In genomic region chr9:64752575-64752974, GRCm38 (mm10) we compare ENCODE assay signal across 26 mouse cellular contexts.
"Had no signal": no experiment of that assay in that cellular context is flagged by ENCODE, and none has a peak within 500 bp of the region (broad histone marks: within the 10 kb centered on the region; RNA-seq: fewer than 3 reads in every experiment).

No protein-coding gene starts in this region.

- H3K4me2 ChIP-seq: heart, embryonic 11.5 days; heart, embryonic 13.5 days; heart, embryonic 15.5 days; hindbrain, embryonic 12.5 days; hindbrain, embryonic 14.5 days; intestine, embryonic 15.5 days; kidney, embryonic 15.5 days; limb, embryonic 13.5 days; limb, embryonic 15.5 days; liver, embryonic 12.5 days had no signal

- H3K4me1 ChIP-seq: heart, embryonic 13.5 days; heart, embryonic 15.5 days; hindbrain, embryonic 10.5 days; hindbrain, embryonic 12.5 days; intestine, embryonic 15.5 days; kidney, embryonic 15.5 days; limb, embryonic 13.5 days; limb, embryonic 15.5 days; liver, embryonic 12.5 days had no signal

- H3K27me3 ChIP-seq: heart, embryonic 13.5 days; heart, embryonic 15.5 days; hindbrain, embryonic 12.5 days; intestine, embryonic 15.5 days; kidney, embryonic 15.5 days; limb, embryonic 13.5 days; limb, embryonic 15.5 days; liver, embryonic 12.5 days had no signal

- H3K4me3 ChIP-seq: gastrocnemius, adult 2 months; heart, adult 2 months; heart, embryonic 13.5 days; heart, embryonic 15.5 days; hindbrain, embryonic 10.5 days; hindbrain, embryonic 12.5 days; intestine, embryonic 15.5 days; kidney, embryonic 15.5 days; left cerebral cortex, adult 2 months; limb, embryonic 13.5 days; limb, embryonic 15.5 days; liver, embryonic 12.5 days had no signal

- H3K36me3 ChIP-seq: heart, embryonic 13.5 days; heart, embryonic 15.5 days; hindbrain, embryonic 10.5 days; hindbrain, embryonic 12.5 days; intestine, embryonic 15.5 days; kidney, embryonic 15.5 days; limb, embryonic 13.5 days; limb, embryonic 15.5 days; liver, embryonic 12.5 days had no signal

- DNase-seq: gastrocnemius, adult 2 months; gastrocnemius, postnatal 10 days; gastrocnemius, postnatal 25 days; heart, adult 2 months; heart, postnatal 14 days; heart, postnatal 4 days; kidney, adult 18-20 months; kidney, adult 8-10 months; kidney, postnatal 14 days; kidney, postnatal 36 days; layer of hippocampus, adult 9-11 months; left cerebral cortex, postnatal 4 days had no signal

- H3K27ac ChIP-seq: gastrocnemius, adult 2 months; heart, adult 2 months; heart, embryonic 13.5 days; heart, embryonic 15.5 days; hindbrain, embryonic 10.5 days; hindbrain, embryonic 12.5 days; hindbrain, embryonic 14.5 days; intestine, embryonic 15.5 days; kidney, embryonic 15.5 days; kidney, postnatal 0 days; left cerebral cortex, adult 2 months; limb, embryonic 13.5 days; limb, embryonic 15.5 days; liver, embryonic 12.5 days; liver, embryonic 14.5 days had no signal

- H3K9ac ChIP-seq: heart, embryonic 13.5 days; heart, embryonic 15.5 days; hindbrain, embryonic 12.5 days; hindbrain, embryonic 14.5 days; intestine, embryonic 15.5 days; kidney, embryonic 15.5 days; limb, embryonic 13.5 days; limb, embryonic 15.5 days; liver, embryonic 12.5 days; liver, embryonic 14.5 days had no signal

- H3K9me3 ChIP-seq: heart, embryonic 13.5 days; heart, embryonic 15.5 days; hindbrain, embryonic 10.5 days; hindbrain, embryonic 12.5 days; intestine, embryonic 15.5 days; kidney, embryonic 15.5 days; limb, embryonic 15.5 days; liver, embryonic 12.5 days had no signal
